Mouse (Mus musculus) adrenal gland, adult 8-10 months (tissue): ENCODE measurements at regions not wholly inside any gene's neighbourhood (a gene's known extent, or its start where the extent isn't known, plus 50 kb on each side); places are given as distances from the start of the nearest gene placed in this dataset.
"Not testable (repeated sequence)": the region's sequence is repeated elsewhere in the genome, so short reads cannot be mapped to it uniquely, and the experiment has no call there.

Experiments
- DNase-seq: peaks from one replicate; pipeline ENCODE4 v3.0.0; 2022

DNA sequence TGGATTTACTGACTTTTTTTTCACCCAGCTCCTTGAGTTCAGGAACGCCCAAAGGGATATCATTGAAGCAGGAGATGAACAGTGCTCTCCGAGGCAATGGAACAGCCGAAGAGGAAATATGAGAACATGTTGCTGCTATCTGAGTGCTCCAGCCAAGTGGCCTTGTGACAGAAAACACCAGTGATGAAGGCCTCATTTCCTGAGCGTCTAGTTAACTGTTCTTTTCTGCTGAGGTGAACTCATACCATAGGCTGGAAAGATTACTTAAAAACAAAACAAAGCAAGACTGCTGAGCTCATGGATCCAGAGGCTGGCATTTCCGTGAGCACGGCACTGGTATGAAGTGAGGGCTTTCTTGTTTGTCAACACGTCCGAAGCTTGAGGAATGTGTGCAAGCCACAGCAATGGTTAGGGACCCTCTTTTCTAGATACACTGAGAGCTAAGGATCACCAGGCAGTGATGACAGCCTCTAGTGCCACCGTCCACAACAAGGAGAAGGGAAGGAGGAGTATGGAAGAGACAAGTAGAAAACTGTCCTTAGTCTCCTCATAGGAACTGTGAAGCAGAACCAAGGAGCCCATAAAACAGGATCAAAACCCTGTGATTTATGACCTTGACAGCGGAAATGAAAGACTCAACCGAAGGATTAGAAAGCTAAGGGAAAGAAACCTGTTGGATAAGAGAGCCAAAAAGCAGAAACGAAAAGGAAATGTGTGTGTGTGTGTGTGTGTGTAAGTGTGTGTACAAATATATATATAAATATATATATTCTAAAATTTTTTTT, 200.4 kb downstream of the Fam43a start:
- no peak for DNase-seq

DNA sequence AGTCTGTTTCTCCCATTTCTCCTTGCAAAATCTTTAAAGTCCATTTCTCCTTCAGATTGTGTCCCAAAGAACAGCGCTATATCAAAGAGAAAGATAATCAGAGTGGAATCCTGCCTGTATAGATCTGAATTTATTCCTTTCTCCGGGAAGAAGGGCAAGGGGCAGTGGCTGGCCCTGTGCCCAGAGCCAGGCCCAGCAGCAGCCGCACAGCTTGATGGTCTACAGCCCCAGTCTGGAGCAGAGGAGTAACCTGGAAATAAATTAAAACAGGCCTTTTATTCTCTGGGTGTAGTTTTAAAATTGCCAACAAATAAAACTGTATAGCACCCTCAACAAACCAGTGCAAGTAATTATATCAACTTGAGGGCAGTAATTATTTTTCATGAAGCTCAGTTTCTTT, 204.5 kb downstream of the Fam43a start:
- DNase-seq: no peak

DNA sequence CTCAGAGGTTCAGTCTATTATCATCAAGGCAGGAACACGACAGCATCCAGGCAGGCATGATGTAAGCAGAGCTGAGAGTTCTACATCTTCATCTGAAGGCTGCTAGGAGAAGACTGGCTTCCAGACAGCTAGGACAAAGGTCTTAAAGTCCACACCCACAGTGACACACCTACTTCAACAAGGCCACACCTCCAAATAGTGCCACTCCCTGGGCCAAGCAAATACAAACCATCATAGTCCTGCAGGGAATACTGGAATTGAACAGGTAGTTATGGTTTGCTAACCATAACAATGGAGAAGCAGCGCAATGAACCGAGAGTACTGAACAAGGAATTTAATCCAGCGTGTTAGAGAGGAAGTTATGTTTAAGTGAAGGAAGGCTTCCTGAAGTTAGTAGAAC, 206.7 kb downstream of the Fam43a start:
- not testable (repeated sequence) for DNase-seq

DNA sequence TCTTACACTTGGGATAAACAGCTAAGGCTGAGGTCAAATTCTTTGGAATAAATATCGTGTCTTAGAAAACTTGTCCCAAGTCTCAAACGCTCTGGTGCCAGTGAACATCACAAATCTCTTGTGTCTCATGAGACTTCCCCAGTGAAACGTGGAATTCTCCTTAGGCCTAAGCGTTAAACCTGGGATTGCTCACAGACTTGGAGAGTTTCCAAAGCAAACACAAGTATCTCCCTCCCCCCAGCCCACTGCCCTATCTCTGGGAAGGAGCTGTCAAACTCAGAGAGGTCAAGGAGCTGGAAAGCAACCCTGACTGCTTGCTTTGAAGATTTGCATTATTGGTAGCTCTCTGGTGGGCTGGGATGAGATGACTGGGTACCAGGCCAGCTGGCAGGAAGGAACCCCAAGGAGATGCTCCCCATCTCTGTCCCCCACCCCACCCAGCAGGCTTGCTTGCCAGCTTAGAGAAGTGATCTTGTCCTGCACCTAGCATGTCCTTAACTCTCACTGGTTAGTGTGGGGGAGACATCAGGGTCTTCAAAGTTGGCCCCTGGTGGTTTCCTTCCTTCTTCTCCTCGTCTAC, 219.1 kb downstream of the Fam43a start:
- no peak for DNase-seq

DNA sequence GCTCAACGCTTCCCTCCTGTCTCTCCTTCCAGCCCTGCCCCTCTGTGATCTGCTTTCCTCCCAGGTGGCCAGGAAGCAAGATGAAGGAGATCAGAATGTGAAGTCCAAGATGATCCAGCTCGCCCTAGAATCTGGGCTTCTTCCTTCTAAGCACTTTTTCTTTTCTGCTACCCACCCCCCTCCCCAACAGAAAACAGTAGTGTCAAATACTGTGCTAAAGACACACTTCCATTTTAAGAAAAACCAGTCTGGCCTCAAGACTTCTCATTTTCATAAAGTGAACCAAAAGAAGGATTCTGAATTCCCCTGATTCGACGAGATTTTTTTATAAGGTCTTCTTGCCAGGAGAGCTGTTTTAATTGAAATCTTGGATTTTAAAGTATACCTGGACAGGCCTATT, 219.8 kb downstream of the Fam43a start:
- DNase-seq: no peak

DNA sequence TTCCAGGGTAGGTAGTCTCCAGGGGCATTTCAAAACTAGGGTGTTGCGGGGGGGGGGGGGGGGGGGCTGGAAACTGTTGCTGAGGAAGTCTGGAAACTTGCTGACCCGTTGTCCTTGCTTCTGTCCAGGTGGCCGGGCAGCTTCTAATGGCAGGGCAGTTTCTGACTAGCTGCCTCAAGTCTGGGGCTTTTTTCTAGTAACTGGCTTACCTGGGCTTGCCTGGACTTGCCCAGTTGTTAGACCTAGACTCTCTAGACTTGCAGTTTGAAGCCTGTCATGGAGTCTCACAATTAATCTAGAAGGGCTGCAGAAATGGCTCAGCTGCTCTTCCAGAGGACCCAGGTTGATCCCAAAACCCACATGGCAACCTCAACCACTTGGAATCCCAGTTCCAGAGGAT, 220.7 kb downstream of the Fam43a start:
- no peak for DNase-seq

DNA sequence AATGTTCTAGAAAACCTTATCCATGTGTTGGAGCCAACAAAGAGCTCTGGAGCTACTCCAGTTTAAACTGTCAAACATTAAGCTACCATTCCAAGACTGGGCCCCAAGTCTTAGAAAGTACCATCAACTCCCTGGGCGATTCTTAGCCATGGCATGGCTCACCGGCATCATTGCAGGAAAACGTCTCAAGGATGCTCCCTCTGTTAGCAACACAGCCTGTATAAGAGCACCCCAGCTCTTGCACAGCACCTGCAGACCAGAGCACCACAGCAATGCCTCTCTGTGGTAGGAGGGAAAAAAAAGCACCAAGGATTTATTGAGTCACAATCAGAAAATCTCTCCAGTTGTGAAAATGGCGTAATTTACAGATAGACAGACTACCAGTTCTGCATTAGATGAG, 221.2 kb downstream of the Fam43a start:
- no peak for DNase-seq

DNA sequence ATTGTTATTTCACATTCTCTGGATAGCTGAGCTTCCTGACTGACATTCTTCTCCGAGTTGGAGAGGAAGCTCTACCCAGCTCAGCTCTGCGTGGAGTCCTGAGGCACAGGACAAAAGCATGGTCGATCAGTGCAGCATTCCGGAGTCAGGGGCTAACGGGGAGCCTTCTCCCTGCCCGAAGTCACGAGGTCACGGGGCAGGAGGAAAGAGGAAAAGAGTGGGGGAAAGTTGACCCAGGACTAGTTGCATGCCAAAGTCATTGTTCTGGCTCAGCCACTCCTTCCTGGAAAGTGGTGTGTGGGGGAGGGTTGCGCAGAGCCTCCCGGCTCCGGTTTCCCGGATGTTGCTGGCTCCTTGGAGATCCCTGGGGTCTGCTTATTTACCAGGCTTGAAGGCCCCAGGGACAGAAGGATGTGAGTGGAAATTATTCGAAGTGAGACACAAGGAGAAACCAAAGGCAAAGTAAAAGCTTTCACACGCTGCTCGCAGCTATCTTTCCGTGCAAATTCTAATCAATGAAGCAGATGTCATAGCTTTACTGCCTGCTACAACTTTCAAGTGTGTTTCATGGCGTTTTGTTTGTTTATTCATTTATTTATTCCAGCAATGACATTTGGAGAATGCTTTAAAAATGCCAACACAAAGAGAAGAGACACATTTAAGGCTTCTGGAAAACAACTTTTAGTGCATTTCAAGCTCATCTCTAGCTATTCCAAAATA, 221.8 kb downstream of the Fam43a start:
- peak; percentile 56 for DNase-seq

DNA sequence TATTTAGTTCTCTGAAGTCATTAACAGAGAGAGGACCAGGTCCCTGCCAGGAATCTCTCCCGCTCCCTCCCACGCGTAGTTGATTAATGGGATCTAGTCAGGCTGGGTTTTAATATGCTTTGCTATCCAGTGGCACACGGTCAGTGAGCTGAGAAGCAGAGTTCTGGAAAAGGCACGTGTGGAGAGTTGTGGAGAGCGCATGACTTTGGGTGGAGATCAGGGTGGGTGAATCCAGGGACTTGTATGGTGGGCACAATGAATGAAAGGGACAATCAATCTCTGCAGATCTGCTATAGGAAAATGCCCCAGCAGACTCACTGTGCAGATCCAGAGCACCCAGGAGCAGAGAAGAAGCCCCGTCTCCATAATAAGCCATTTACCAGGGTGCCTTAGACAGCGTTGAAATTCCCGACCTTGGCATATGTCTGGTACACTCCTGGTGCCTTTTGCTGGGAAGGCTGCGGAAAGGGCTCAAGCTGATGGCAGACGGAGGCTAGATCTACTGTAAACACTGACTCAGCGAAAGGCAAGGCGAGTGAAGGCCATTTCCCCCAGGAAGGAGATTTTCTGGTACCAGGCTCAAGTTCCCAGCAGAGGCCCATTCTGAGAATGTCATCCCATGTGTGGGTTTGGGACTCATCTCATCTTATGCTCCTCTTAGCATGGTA, 222.5 kb downstream of the Fam43a start:
- DNase-seq: peak; percentile 53

DNA sequence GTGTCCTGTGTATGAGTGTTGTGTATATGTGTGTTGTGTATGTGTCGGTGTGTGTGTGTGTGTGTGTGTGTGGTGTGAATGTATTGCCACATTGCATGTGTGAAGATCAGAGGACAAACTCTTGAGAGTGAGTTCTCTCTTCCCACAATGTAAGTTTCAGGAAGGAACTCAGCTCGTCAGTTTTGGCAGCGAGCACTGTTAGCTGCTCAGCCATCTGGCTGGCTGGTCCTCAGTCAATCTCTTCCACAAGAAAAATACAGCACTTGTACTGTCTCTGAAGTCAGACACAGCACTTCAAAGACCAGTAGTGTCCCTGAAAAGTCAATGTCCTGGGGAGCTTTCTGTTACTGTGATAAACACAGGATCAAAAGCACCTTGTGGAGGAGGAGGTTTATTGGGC, 226.6 kb downstream of the Fam43a start:
- no peak for DNase-seq

DNA sequence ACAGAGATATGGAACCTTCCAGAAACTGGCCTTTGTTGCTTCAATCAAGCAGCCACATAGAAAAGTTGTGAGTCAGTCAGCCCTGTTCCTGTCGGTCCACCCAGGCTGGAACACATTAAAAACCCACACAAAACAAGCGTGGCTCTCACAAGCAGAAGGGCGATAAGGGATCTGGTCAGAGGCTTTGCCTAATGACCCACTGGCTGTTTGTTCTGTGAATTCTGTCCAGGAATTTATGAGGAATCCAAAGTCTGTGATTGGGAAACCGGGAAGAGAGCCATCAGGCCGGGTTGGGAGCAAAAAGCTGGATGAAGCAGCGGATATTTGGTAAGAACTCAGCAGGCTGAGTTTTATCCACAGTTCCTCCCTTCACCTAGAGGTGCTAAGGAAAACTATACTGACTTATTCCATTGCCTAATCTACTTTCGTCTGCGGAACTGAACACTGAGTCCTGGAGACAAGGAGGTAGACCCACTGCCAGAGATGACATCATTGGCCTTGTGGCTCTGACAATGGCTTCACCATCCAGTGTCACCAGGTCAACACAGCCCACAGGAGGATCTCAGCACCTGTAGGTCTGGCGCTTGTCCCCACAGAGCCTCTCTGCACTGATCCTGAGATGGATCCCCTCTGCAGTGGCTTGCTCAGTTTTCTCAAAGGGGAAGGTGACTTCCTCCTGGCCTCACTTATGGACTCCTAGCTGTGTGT, 228.5 kb downstream of the Fam43a start:
- no peak for DNase-seq

DNA sequence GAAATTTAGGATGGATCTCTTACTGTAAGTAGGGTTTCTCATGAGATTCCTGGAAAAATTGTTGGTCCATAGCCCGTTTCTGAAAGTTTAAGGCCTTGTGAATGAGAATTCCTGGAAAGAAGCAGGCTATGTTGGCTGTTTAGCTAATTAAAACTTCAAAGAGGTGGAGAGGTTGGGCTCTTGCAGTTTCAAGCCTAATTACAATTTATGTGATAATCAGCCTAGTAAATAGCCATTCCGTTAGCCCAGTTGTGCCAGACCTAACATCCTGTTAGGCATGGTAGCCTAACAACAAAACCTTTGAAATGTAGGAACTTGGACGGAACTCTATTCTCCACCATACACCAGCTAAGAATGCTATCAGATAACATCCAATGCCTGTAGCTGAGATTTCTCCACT, 235.0 kb downstream of the Fam43a start:
- no peak for DNase-seq

DNA sequence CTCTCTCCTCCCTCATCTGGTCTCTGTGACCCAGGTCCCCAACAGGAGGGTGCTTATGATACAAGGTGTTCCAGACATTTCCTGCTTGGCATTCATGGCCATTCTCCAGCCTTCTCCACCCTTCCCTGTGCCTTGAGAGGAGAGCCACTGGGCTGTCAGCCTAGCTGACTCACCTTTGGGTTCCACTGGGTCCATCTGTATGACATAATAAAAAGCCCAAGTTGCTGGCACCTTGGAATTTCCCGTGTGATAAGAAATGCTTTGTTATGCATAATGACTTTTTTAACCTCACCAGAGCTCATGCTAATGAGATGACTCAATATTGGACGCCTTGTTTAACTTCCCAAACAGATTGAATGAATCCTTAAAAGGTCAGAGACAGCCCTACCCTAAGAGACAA, 236.2 kb downstream of the Fam43a start:
- no peak for DNase-seq

DNA sequence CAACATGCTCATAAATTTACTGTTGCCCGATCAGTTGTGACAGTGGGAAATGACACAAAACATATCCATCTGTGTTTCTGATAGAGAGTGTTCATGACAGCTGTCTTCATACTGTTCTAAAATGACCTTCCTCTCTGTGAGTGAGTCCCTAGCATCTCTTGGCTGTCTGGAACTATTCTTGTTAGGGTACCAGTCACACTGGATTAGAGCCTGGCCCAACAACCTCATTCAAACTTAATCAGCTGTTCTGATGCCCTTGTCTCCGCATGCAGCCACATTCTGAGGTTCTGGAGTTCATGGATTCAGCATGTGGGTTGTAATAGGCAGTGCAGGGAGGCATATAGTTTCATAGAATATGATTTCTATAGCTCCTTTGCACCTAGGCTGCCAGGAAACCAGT, 238.4 kb downstream of the Xxylt1 start:
- no peak for DNase-seq

DNA sequence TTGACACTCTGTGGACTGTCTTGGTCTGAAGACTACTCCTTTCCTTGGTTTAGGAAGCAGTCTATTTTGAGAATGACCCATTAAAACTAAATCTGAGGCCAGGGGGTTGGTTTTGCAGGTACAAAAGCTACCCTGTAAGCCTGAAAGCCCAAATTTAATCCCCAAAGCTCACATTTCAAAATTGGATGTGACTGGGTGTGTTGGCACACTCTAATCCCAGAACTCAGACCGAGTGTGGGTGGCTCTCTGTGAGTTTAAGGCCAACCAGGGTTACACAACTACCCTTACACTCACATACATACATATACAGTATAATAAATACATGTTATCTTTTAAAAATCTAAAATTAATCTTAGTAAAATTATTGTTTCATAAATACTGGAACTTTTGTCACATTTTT, 228.6 kb downstream of the Xxylt1 start:
- no peak for DNase-seq

DNA sequence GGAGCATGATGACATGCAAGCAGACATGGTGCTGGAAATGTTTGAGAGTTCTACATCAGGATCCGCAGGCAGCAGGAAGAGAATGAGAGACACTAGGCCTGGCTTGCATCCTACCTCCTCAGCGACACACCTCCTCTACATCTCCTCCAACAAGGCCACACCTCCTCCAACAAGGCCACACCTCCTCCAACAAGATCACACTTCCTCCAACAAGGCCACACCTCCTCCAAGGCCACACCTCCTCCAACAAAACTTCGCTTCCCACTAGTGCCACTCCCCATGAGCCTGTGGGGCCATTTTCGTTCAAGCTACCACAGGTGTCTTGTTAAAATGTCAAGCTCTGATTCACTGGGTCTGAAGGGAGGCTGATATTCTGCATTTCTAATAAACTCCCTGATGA, 226.5 kb downstream of the Xxylt1 start:
- no peak for DNase-seq

DNA sequence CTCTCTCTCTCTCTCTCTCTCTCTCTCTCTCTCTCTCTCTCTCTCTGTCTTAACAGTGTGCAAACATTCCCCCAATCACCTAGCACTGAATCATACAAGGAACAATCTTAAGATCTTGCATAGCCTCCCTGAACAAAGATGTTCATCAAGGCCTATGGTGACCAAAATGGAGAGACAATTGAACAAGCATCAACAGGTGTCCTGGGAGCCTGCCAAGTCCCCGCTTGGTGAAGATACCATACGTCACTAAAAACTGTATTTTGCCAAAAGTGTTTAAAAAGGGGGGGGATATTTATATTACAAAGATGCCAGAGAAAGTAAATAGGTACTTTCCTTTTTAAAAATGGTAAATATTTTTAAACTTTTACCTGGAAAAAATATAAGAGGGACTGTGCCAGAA, 223.6 kb downstream of the Xxylt1 start:
- no peak for DNase-seq

DNA sequence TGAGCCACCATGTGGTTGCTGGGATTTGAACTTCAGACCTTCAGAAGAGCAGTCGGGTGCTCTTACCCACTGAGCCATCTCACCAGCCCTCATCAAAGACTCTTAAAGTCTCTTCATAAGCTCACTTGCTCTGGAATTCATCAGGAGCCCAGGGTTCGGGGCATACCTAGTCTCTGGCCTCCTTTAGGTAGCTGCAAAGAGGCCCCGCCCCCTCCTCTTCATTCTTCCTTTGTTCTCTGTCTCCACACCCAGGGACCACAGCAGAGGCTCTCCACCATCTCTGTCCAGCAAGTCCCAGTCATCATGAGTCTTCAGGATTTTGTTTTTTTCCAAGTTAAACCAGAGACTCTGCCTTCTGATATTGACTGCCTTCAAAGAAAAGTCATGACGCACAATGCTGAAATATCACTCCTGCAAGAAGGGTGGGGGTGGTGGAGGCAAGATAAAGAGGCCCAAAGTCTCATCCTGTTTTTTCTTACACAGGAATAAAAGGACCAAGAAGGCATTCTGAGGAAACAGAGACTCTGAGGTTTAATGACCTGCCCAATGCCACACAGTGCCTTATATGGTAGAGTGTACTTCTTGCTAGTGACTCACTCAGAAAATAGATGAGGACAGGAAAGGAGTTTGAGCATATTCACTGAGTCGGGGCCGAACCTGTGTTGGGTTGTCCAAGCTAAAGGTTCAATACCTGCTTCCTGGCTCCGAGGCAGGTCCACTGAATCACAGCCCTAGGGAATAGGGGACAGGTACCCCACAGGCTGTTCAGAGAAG, 211.9 kb downstream of the Xxylt1 start:
- DNase-seq: no peak

DNA sequence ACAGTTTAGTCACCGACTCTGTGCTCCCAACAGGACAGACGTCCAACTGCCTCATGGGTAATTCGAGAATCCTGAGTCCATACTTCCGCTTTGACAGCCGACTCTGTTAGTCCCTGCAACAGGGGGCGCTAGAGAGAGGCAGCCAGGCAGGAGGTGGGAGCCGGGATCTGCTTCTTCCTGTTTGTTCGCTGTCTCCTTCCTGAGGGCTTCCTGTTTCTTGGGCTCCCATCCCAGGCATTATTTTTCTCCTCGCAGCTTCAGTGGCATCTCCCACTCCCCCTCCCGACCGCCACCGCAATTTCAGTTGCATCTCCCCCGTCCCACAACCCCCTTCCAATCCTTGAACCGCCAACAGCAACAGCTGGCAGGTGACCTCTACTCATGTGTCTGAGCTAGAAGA, 211.1 kb downstream of the Xxylt1 start:
- peak; percentile 42 for DNase-seq

DNA sequence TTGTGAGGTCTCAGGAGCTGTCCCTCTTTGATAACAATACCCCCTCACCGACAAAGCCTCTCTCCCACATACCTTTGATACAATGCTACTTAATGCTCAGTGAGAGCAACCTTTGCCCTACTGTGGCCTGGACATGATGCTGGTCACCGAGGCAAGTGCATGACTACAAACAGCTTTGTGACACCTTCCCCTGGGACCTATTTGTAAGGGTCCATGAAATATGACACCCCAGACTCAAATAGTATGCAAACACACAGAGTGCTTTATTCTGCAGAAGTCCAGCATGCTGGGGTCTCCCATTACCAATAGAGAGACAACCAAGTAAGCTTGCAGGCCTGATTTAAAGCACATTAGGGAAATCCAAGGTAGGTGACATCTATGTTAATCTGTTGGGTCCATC, 210.6 kb downstream of the Xxylt1 start:
- no peak for DNase-seq

DNA sequence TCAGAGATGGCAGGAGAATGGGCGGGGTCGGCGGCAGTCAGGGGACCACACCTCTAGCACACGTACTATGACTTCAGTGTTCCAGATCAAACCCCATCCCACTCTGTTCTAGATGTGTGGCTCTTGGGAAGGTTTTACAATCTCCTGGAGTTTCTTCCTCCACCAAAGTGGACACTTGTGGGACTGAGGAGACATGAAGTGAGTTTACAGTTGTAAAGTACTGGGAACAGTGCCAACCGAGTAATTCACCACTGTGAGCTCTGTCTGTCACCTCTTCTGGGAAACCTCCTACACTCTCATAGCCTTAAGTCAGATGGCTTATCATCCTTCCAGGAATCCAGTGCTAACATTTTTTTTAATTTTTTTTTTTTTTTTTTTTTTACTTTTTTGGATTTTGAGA, 209.1 kb downstream of the Xxylt1 start:
- no peak for DNase-seq
